Mouse (Mus musculus): ENCODE results near the gene Npas2. TPM values are rescaled to one million over a fixed set of nuclear protein-coding genes. Genes with fewer than 3 reads are reported as not detected.

Gene Npas2
- polyA plus RNA-seq, 1 experiment = not detected

DNA sequence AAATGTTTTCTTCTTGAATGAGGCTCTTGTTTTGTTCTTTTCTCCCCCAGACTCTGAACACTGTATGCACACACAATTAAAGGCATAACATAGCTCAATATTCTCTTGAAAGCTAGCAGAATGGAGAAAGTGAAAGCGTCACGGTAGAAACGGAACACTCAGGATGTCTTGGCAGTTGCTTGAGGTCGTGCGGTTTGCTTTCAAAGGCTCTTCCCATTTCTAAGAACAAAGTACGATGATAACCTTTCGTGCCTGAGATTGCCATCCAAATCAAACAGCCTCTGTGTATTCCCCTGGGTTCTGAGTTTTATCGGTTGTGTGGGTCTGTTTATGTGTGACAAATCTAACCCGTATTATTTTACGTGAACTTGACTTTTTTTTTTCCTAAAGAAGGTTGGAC lies 11.5 kb downstream of the Npas2 start:
- H3K27ac ChIP-seq (ENCODE audit: insufficient read depth, low read depth, low read length) = no peak overlapping the region
- 74% methylated on average over 10 of the region's 10 CpGs for WGBS
- H3K4me1 ChIP-seq (ENCODE audit: control insufficient read depth, insufficient read depth, low read length) = peaks cover 13% of the 10 kb centered on the region
- H3K4me3 ChIP-seq (ENCODE audit: insufficient read depth, low read depth, low read length) = no peak overlapping the region
- TF ChIP-seq POLR2A (IDR thresholded peaks at IDR 0.05; ENCODE audit: insufficient read depth, low read depth, low read length) = no peak
- no peak for TF ChIP-seq CTCF (IDR thresholded peaks at IDR 0.05; ENCODE audit: insufficient read depth, low read depth, low read length)

DNA sequence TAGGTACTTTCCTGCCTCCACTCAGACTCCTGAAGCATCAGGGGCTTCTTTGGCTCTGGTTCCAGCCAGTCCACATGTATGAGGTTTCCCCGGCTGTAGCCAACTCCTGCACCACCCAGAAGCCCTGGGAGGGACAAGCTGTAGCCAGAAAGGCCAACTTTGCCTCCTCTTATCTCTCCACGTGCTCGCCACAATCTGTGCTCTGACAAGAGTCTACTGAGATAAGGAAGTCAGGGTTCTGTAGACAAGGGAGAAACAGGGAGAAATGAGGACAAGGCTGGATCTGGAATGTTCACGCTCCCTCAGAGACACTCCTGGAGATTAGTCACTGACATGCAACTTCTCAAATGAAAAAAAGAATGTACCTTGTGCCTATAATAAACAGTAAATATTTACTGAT lies 12.2 kb downstream of the Npas2 start:
- H3K27ac ChIP-seq (ENCODE audit: insufficient read depth, low read depth, low read length) = 0 out of 2 replicates have a peak overlapping the region, but pooled peaks have one; percentile 1
- no peak for TF ChIP-seq POLR2A (IDR thresholded peaks at IDR 0.05; ENCODE audit: insufficient read depth, low read depth, low read length)
- no peak for TF ChIP-seq CTCF (IDR thresholded peaks at IDR 0.05; ENCODE audit: insufficient read depth, low read depth, low read length)
- peaks cover 13% of the 10 kb centered on the region for H3K4me1 ChIP-seq (ENCODE audit: control insufficient read depth, insufficient read depth, low read length)
- H3K4me3 ChIP-seq (ENCODE audit: insufficient read depth, low read depth, low read length) = no peak overlapping the region
- 83% methylated on average over 4 of the region's 4 CpGs for WGBS

DNA sequence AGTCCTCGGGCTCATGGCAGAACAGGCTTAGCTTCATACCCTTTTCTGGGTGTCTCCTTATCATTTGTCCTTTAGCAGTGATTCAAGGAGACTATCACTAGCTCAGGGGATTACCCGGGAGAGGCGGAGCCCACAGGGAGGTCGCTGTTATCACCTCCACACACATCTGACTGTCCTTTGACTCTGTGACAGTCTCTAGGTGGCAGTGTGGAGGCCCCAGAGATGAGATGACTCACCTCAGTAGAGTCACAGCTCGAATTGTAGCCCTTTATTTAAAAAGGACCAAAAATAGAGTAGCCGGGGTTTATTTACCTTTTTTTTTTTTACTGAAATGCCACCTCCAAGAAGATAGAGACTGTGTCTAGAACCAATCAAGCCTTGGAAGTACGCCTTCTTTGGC lies 13.4 kb downstream of the Npas2 start:
- H3K4me1 ChIP-seq (ENCODE audit: control insufficient read depth, insufficient read depth, low read length) = peaks cover 13% of the 10 kb centered on the region
- WGBS = 26% methylated on average over 7 of the region's 7 CpGs
- peak overlapping the region; percentile 55 for H3K27ac ChIP-seq (ENCODE audit: insufficient read depth, low read depth, low read length)
- no peak overlapping the region for H3K4me3 ChIP-seq (ENCODE audit: insufficient read depth, low read depth, low read length)
- TF ChIP-seq CTCF (IDR thresholded peaks at IDR 0.05; ENCODE audit: insufficient read depth, low read depth, low read length) (no peak), POLR2A (IDR thresholded peaks at IDR 0.05; ENCODE audit: insufficient read depth, low read depth, low read length) (no peak)

DNA sequence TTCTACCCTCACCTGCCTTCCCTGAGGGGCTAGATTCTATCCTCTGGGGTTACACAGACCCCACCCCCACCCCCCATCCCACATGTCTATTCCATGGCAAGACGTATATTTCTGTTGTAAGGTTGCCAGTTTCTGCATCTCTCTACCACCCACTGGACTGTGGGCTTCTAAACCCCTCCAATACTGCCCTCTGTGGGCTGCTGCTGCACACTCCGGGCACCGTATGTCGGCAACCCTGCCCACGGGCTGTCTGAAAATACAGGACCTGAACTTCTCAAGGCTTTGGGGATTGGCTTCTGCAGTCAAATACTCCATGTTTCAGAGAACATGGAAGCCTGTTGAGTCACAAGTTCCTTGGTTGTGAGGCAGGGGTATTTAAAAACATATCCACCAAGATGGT lies 17.4 kb downstream of the Npas2 start:
- WGBS = 66% methylated on average over 5 of the region's 5 CpGs
- Histone ChIP-seq H3K27ac (ENCODE audit: insufficient read depth, low read depth, low read length) (no peak overlapping the region), H3K4me1 (ENCODE audit: control insufficient read depth, insufficient read depth, low read length) (peaks cover 15% of the 10 kb centered on the region), H3K4me3 (ENCODE audit: insufficient read depth, low read depth, low read length) (no peak overlapping the region)
- TF ChIP-seq POLR2A (IDR thresholded peaks at IDR 0.05; ENCODE audit: insufficient read depth, low read depth, low read length) = no peak
- no peak for TF ChIP-seq CTCF (IDR thresholded peaks at IDR 0.05; ENCODE audit: insufficient read depth, low read depth, low read length)

DNA sequence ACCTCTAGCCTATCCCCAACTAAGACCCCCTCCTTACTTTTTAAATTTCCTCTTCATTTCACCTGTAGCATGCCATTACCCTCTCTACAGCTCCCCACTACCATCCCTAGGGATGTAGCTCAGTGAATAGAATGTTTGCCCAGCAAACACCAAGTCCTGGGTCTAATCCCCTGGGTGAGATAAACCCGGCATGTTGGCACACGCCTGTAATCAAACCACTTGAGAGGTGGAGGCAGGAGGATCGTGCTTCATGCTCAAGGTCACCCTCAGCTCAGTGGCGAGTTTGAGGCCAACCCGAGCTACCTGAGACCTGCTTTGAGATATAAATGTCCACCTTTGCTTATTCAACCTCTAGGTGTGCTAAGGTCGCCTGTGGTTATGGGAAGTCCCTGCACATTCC lies 19.5 kb downstream of the Npas2 start:
- WGBS = 94% methylated on average over 6 of the region's 6 CpGs
- Histone ChIP-seq H3K27ac (ENCODE audit: insufficient read depth, low read depth, low read length) (no peak overlapping the region), H3K4me1 (ENCODE audit: control insufficient read depth, insufficient read depth, low read length) (peaks cover 8% of the 10 kb centered on the region), H3K4me3 (ENCODE audit: insufficient read depth, low read depth, low read length) (no peak overlapping the region)
- no peak for TF ChIP-seq POLR2A (IDR thresholded peaks at IDR 0.05; ENCODE audit: insufficient read depth, low read depth, low read length)
- TF ChIP-seq CTCF (IDR thresholded peaks at IDR 0.05; ENCODE audit: insufficient read depth, low read depth, low read length) = no peak

DNA sequence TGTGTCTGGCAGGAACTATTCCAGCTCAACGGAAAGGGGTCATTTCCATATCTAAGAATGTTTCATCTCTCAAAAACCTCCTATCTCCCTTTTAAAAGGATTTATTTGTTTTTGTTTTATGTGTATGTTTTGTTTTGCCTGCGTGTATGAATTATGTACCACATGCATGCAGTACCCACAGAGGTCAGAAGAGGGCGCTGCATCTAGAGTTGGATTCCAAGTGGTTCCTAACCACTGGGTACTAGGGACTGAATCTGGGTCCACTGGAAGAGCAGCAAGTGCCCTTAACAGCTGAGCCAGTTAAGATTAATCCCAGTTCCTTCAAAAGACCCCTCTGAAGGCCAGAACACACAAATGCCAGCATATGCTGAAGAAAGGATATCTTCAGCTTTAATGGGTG lies 24.1 kb downstream of the Npas2 start:
- no peak overlapping the region for H3K27ac ChIP-seq (ENCODE audit: insufficient read depth, low read depth, low read length)
- 88% methylated on average over 3 of the region's 3 CpGs for WGBS
- TF ChIP-seq POLR2A (IDR thresholded peaks at IDR 0.05; ENCODE audit: insufficient read depth, low read depth, low read length) = no peak
- no peak for TF ChIP-seq CTCF (IDR thresholded peaks at IDR 0.05; ENCODE audit: insufficient read depth, low read depth, low read length)
- H3K4me3 ChIP-seq (ENCODE audit: insufficient read depth, low read depth, low read length) = no peak overlapping the region
- peaks cover 8% of the 10 kb centered on the region for H3K4me1 ChIP-seq (ENCODE audit: control insufficient read depth, insufficient read depth, low read length)

DNA sequence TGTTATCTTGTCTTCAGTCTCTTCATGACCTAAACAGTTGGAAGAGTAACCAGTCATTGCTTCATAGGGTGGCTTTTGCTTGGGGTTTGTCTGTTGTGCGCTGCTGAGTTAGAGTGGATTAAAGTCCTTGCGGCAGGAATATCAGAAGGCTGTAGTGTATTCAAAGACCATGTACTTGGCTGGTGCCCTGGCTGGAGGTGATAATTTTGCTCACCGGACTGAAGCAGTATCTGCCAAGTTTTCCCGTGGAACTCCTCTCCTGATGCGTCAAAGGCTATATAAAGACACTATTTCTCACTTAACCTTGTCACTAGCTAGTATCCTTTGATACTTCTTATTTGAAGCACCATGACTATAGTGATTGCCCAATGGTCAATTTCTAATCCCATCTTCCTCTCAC lies 34.9 kb downstream of the Npas2 start:
- H3K27ac ChIP-seq (ENCODE audit: insufficient read depth, low read depth, low read length) = no peak overlapping the region
- TF ChIP-seq POLR2A (IDR thresholded peaks at IDR 0.05; ENCODE audit: insufficient read depth, low read depth, low read length) = no peak
- no peak for TF ChIP-seq CTCF (IDR thresholded peaks at IDR 0.05; ENCODE audit: insufficient read depth, low read depth, low read length)
- H3K4me3 ChIP-seq (ENCODE audit: insufficient read depth, low read depth, low read length) = no peak overlapping the region
- 88% methylated on average over 5 of the region's 5 CpGs for WGBS
- peaks cover 7% of the 10 kb centered on the region; the same call in 1 of the 2 replicates for H3K4me1 ChIP-seq (ENCODE audit: control insufficient read depth, insufficient read depth, low read length)

DNA sequence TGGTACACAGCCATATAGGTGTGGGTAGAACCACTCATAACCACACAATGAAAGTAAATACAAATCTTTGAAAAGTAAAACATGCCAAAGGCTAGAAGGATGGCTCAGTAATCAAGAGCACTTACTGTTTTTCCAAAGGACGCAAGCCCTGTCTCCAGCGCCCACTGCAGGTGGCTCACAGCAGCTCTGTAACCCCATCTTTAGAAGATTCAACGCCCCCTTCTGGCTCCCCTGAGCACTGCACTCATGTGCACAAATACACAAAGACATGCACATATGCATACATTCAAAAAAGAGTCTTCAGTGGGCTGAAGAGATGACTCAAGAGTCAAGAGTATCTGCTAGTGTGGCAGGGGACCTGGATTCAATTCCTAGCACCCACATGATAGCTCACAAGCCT lies 36.5 kb downstream of the Npas2 start:
- WGBS = 70% methylated on average over 3 of the region's 3 CpGs
- TF ChIP-seq POLR2A (IDR thresholded peaks at IDR 0.05; ENCODE audit: insufficient read depth, low read depth, low read length) = no peak
- no peak overlapping the region for H3K4me3 ChIP-seq (ENCODE audit: insufficient read depth, low read depth, low read length)
- no peak overlapping the region for H3K27ac ChIP-seq (ENCODE audit: insufficient read depth, low read depth, low read length)
- H3K4me1 ChIP-seq (ENCODE audit: control insufficient read depth, insufficient read depth, low read length) = peaks cover 7% of the 10 kb centered on the region; the same call in 1 of the 2 replicates

DNA sequence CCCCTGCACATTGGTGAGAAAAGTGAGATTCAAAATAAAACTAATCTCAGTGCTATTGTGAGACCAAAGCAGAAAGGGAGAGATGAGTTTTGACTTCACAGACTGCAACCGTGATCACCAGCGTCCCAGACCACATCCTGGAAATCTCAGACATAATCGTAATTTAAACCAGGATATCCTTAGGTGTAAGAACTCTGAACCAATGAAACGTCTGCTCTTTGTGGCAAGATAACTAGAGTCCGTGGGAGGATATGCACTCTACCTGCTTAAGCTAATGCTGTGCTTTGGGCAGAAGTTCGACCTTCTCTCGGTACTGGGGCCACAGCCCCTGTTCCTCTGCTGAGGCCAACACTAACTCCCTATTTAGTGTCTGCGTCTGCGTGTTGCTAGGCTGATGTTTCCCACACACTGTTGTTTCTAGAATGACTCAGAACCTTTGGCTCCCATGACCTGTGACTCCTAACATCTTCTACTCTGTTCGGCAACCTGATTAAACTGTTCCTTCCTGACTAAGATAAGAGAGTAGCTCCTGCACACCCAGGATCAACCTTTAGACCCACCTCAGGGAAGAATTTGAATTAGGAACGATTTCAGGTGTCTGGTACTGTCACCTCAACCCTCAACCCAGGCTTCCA lies 41.4 kb downstream of the Npas2 start:
- Histone ChIP-seq H3K4me3 (ENCODE audit: insufficient read depth, low read depth, low read length) (no peak overlapping the region), H3K27ac (ENCODE audit: insufficient read depth, low read depth, low read length) (no peak overlapping the region), H3K4me1 (ENCODE audit: control insufficient read depth, insufficient read depth, low read length) (peaks cover 3% of the 10 kb centered on the region; the same call in 1 of the 2 replicates)
- WGBS = 73% methylated on average over 11 of the region's 11 CpGs
- TF ChIP-seq POLR2A (IDR thresholded peaks at IDR 0.05; ENCODE audit: insufficient read depth, low read depth, low read length) (no peak), CTCF (IDR thresholded peaks at IDR 0.05; ENCODE audit: insufficient read depth, low read depth, low read length) (no peak)
